Mouse (Mus musculus): ENCODE data around the gene Adam22.
A peak's percentile ranks its signal among the peaks of the same experiment; 100 is the strongest.
"Not testable (repeated sequence)": the region's sequence is repeated elsewhere in the genome, so short reads cannot be mapped to it uniquely, and the experiment has no call there.

Gene Adam22

DNA sequence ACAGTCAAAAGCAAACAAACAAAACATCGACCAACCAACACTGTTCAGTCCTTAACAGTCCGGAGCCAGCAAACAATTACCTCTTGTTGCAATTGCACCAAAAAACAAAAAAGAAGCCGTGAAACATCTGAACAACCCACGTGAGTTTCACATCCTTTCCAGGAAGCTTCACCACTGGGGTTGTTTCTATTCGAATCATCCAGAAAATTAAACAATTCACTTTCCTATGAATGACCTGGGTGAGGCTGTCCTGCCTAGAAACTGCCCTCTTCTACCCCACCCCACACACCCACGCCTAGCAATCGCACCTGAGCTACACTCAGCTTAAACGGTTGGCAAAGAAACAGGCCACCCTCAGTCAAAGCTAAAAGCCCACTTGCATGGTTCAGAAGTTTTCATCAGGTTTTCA is 312.2 kb downstream of the Adam22 start:
- peak in 1 of 2 experiments; percentile 37 for DNase-seq

DNA sequence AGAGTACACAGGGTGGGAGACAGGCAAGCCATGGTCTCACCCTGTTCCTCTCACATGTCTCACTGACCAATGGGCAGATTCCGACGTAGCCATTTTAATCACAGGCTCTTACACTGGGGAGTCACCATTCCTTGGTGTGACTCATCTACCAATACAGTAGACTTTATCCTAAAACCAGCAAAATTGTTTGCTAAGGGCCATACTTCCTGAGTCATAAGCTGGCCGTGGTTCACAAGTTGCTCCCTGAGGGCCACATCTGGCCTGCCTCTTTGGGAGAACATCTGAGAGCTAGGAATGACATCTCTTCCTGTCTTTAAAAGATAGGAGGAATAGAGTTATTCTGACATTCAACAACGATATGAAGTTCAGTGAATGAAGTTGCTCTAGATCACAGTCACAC is 314.1 kb downstream of the Adam22 start:
- no peak for DNase-seq

DNA sequence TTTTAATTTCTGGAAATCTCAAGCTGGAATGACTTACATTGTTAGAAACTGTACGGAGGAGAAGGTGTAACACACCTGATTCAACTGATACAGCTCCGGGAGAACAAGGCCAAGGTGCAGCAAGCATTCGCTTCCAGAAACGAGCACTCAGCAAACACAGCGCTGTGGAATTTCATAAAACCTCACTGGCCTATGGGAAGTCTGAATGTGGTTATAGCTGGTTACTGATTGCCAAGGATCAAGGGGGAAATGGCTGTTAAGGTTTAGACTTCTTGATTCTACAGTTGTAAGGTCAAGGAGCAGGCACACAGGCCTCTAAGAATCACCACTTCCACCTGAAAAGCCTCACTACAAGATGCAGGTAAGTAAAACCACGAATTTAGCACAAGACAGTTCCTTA is 322.1 kb downstream of the Adam22 start, which contains the start of gene Sri:
Gene Sri (plus strand): TSS at position 224 of the 400 bp plus-strand sequence.
- DNase-seq: no peak

DNA sequence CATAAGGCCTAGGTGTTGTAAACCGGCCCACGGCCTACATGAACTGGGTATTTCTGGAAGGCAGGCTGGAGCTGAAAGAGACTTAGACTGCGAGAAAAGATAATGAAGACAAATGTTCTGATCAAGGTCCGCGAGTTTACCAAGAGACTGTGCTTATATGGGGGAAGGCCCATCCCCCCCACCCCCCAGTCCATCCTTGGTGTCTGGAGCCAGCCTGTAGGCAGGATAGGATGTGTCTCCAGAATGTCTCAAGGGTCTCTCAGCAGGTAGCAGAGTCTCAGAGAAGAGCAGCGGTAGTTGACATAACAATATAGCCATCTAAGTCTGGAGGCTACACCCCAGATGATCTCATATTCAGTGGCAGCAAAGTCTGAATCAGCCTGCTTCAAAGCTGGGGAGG is 333.4 kb downstream of the Adam22 start:
- DNase-seq: not testable (repeated sequence)

All from cerebellum, postnatal 25 days (tissue).